Mouse (Mus musculus) liver, embryonic 13.5 days (tissue): Measurements from ENCODE around the gene Zfp239. TPM values are rescaled to one million over a fixed set of nuclear protein-coding genes. Genes with fewer than 3 reads are reported as not detected.
A peak's percentile ranks its signal among the peaks of the same experiment; 100 is the strongest.
"Not testable (repeated sequence)": the region's sequence is repeated elsewhere in the genome, so short reads cannot be mapped to it uniquely, and the experiment has no call there.

ENCODE experiments used
- ATAC-seq: fragments of 200-750 bp; cut with Nextera tagmentation; 2 replicates; pipeline ENCODE4 v1.8.0; 2017; ENCODE audit warnings: low read depth, mild to moderate bottlenecking, moderate number of reproducible peaks, moderate library complexity
- DNase-seq: peaks from one replicate; pipeline ENCODE4 v3.0.0; 2022
- H3K27ac ChIP-seq: fragments of 300-500 bp; sonication (generic); 2 replicates; pipeline ENCODE4 v1.5.1; 2015; ENCODE audit warnings: moderate library complexity, mild to moderate bottlenecking, inconsistent platforms
- H3K27me3 ChIP-seq: fragments of 300-500 bp; sonication (generic); 2 replicates; pipeline ENCODE4 v1.6.1; 2015; ENCODE audit warnings: mild to moderate bottlenecking, inconsistent platforms
- H3K36me3 ChIP-seq: fragments of 300-500 bp; sonication (generic); 2 replicates; pipeline ENCODE4 v1.6.1; 2015; ENCODE audit warnings: mild to moderate bottlenecking, inconsistent platforms
- H3K4me1 ChIP-seq: fragments of 300-500 bp; sonication (generic); replicated peaks from 2 replicates; pipeline ENCODE4 v1.6.1; 2015; ENCODE audit warnings: inconsistent platforms
- H3K4me2 ChIP-seq: fragments of 300-500 bp; sonication (generic); 2 replicates; pipeline ENCODE4 v1.6.1; 2015; ENCODE audit warnings: inconsistent platforms, mild to moderate bottlenecking, moderate library complexity
- H3K4me3 ChIP-seq: fragments of 300-500 bp; sonication (generic); replicated peaks from 2 replicates; pipeline ENCODE4 v1.5.1; 2015; ENCODE audit warnings: mild to moderate bottlenecking, inconsistent platforms
- H3K9ac ChIP-seq: fragments of 300-500 bp; sonication (generic); 2 replicates; pipeline ENCODE4 v1.6.1; 2015; ENCODE audit warnings: mild to moderate bottlenecking, inconsistent platforms
- H3K9me3 ChIP-seq: fragments of 300-500 bp; sonication (generic); replicated peaks from 2 replicates; pipeline ENCODE4 v1.6.1; 2016; ENCODE audit warnings: inconsistent platforms
- WGBS: fragments of 180-500 bp; shearing (Covaris S2); methylation state at CpG from one replicate; pipeline ENCODE4 v1.1.7; 2015; ENCODE audit not compliant: insufficient replicate concordance; 5-methylcytosine and 5-hydroxymethylcytosine counted together
- polyA plus RNA-seq: library from polyadenylated mRNA; unstranded; fragments of >200 nt; fragmentation: Nextera tagmentation; extraction: Ambion mirVana; gene quantifications from 2 replicates; pipeline ENCODE4 v1.2.1, GENCODE M21; 2015

The Zfp239 gene
- polyA plus RNA-seq = 3.0 and 4.1 TPM in 2 replicates

- H3K9me3 ChIP-seq = no peaks in the 10 kb centered on the region
- 0 out of 2 replicates have a peak, but pooled peaks have one; percentile 32 for ATAC-seq
- DNase-seq = no peak
- peak within 1 kb of the TSS; percentile 72 for H3K4me3 ChIP-seq
- peak within 1 kb of the TSS; percentile 72 for H3K9ac ChIP-seq
- H3K27me3 ChIP-seq = no peaks in the 10 kb centered on the region
- peak within 1 kb of the TSS; percentile 94 for H3K4me2 ChIP-seq
- H3K4me1 ChIP-seq = peaks cover 20% of the 10 kb centered on the region
- H3K36me3 ChIP-seq = no peaks in the 10 kb centered on the region
- H3K27ac ChIP-seq = peak within 1 kb of the TSS; percentile 68
- 52% methylated on average over 6 of the region's 6 CpGs for WGBS
These were observed at the start of gene Zfp239 for GRCm38 (mm10) chr6:117861848-117862247. TSS of gene Zfp239 (plus strand) at chr6:117862100.

- ATAC-seq (no peak), DNase-seq (no peak)
- H3K27ac ChIP-seq = no peak overlapping the region
- no peaks in the 10 kb centered on the region for H3K9me3 ChIP-seq
- H3K36me3 ChIP-seq = no peaks in the 10 kb centered on the region
- no peak overlapping the region for H3K4me2 ChIP-seq
- H3K9ac ChIP-seq = no peak overlapping the region
- no peak overlapping the region for H3K4me3 ChIP-seq
- H3K4me1 ChIP-seq = no peaks in the 10 kb centered on the region
- H3K27me3 ChIP-seq = no peaks in the 10 kb centered on the region
These were observed 47.2 kb upstream of the Zfp239 start for GRCm38 (mm10) chr6:117814681-117815080.

- H3K36me3 ChIP-seq = no peaks in the 10 kb centered on the region
- no peaks in the 10 kb centered on the region for H3K9me3 ChIP-seq
- H3K4me3 ChIP-seq = no peak overlapping the region
- H3K27me3 ChIP-seq = no peaks in the 10 kb centered on the region
- no peak overlapping the region for H3K27ac ChIP-seq
- DNase-seq (no peak), ATAC-seq (no peak)
- H3K4me2 ChIP-seq = no peak overlapping the region
- no peaks in the 10 kb centered on the region for H3K4me1 ChIP-seq
- H3K9ac ChIP-seq = no peak overlapping the region
- 39% methylated on average over 5 of the region's 5 CpGs for WGBS
These were observed 44.8 kb upstream of the Zfp239 start for GRCm38 (mm10) chr6:117817108-117817541.

- no peak overlapping the region for H3K4me3 ChIP-seq
- WGBS = 73% methylated on average over 14 of the region's 14 CpGs
- H3K27me3 ChIP-seq = no peaks in the 10 kb centered on the region
- H3K9ac ChIP-seq = no peak overlapping the region
- no peaks in the 10 kb centered on the region for H3K36me3 ChIP-seq
- ATAC-seq (no peak), DNase-seq (no peak)
- H3K27ac ChIP-seq = no peak overlapping the region
- no peaks in the 10 kb centered on the region for H3K4me1 ChIP-seq
- no peak overlapping the region for H3K4me2 ChIP-seq
- H3K9me3 ChIP-seq = no peaks in the 10 kb centered on the region
These were observed 41.6 kb upstream of the Zfp239 start for GRCm38 (mm10) chr6:117820327-117820726.

DNA sequence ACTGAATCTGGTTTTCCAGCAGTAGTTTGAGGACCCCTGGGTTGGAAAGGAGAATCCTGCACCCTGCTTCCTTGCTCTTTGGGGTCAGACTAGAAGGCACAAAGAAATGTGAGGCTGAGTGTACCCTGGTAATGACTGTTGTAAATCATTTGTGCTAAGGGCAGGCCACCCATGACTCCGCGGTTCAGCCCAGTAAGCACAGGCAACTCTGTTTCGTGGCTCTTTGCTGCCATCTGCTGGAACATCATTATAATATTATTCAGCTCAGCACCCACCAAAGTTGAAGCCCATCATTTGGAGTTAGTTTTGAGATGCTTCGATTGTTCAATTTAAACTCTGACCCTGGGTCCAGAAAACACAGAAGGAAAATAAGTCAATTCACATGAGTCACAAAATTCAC is 36.5 kb upstream of the Zfp239 start:
- DNase-seq = peak; percentile 28
- Histone ChIP-seq H3K27me3 (peaks cover 4% of the 10 kb centered on the region; the same call in 1 of the 2 replicates), H3K9ac (no peak overlapping the region), H3K4me3 (no peak overlapping the region), H3K9me3 (no peaks in the 10 kb centered on the region), H3K36me3 (no peaks in the 10 kb centered on the region), H3K4me1 (no peaks in the 10 kb centered on the region), H3K4me2 (no peak overlapping the region), H3K27ac (no peak overlapping the region)
- ATAC-seq = peak; percentile 48; the same call in 1 of the 2 replicates
- WGBS = 8% methylated on average over 4 of the region's 4 CpGs

DNA sequence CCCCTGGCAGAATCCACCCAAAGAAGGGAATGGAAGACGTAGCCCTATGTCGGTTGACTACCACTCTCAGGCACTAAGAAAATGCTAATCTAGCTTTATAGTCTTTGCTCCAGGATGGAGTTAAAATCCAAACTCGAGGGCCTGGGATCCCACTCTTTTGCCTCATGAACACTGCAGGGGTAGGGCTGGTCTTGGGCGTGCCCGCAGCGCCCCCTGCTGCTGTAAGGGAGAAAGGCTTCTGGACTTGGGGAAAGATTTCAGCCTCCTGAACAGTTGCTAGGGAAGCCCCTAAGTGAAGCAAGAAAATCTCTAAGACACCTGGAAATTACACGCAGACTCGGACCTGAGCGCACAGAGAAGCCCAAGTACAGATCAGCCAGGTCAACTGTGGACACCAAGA is 33.6 kb upstream of the Zfp239 start:
- DNase-seq (peak; percentile 26), ATAC-seq (no peak)
- Histone ChIP-seq H3K4me1 (no peaks in the 10 kb centered on the region), H3K27me3 (peaks cover 4% of the 10 kb centered on the region; the same call in 1 of the 2 replicates), H3K4me3 (no peak overlapping the region), H3K9ac (no peak overlapping the region), H3K36me3 (no peaks in the 10 kb centered on the region), H3K27ac (no peak overlapping the region), H3K9me3 (no peaks in the 10 kb centered on the region), H3K4me2 (no peak overlapping the region)
- 14% methylated on average over 9 of the region's 9 CpGs for WGBS

DNA sequence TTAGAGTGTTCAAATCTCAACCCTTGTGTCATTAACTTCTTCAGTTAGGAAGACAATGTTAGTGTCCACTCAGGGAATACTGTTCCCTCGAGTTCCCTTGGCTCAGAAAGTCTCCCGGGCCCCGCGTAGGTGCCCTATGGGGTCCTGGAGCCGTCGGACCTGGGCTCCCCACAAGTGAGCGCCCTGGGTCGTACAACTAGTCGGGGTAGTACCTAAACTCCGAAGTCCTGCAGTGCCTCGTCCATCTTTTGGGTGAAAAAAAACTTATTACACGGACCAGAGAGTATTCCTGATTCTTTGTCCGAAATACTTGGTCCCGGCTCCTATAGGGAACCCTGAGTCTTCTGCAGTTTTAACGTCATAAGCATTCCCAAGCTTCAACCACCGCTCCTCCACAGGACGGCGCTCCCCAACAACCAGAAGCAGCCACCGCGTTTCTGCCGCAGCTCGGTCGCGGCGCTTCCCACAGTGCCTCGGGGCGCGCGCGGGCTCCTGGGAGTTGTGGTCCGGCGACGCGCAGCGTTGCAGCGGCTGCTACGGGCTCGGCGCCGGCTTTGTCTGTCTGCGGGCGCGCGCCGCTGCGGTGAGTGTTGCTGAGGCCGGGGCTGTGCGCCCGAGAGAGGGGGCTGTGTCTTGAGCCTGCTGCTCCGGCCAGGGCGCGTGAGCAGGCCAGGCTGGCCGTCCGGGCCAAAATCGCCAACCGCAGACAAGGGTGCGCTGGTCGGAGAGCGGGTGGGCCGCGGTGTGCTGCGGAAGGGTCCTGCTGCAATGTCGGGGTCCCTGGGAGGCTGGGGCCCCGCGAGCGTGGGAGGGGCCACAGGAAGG is 21.0 kb upstream of the Zfp239 start, which contains the start of gene Zfp637:
Zfp637 (plus strand) TSS at position 495 of the 825 bp plus-strand sequence.
- Histone ChIP-seq H3K4me1 (peaks cover 48% of the 10 kb centered on the region), H3K27ac (peak within 1 kb of the TSS; percentile 93), H3K4me2 (peak within 1 kb of the TSS; percentile 91), H3K36me3 (peaks cover 27% of the 10 kb centered on the region), H3K4me3 (peak within 1 kb of the TSS; percentile 94), H3K9me3 (no peaks in the 10 kb centered on the region), H3K27me3 (no peaks in the 10 kb centered on the region), H3K9ac (peak within 1 kb of the TSS; percentile 97)
- ATAC-seq (peak; percentile 93), DNase-seq (peak; percentile 85)
- under 1% methylated on average over 66 of the region's 66 CpGs for WGBS

GRCm38 (mm10) chr6:117841511-117841955 is 20.4 kb upstream of the Zfp239 start:
- Histone ChIP-seq H3K36me3 (peaks cover 32% of the 10 kb centered on the region), H3K4me2 (peak overlapping the region; percentile 91), H3K4me3 (peak overlapping the region; percentile 94), H3K4me1 (peaks cover 48% of the 10 kb centered on the region), H3K27ac (peak overlapping the region; percentile 93), H3K9ac (peak overlapping the region; percentile 97), H3K27me3 (no peaks in the 10 kb centered on the region), H3K9me3 (no peaks in the 10 kb centered on the region)
- WGBS = 3% methylated on average over 12 of the region's 12 CpGs
- ATAC-seq (peak; percentile 75), DNase-seq (no peak)

DNA sequence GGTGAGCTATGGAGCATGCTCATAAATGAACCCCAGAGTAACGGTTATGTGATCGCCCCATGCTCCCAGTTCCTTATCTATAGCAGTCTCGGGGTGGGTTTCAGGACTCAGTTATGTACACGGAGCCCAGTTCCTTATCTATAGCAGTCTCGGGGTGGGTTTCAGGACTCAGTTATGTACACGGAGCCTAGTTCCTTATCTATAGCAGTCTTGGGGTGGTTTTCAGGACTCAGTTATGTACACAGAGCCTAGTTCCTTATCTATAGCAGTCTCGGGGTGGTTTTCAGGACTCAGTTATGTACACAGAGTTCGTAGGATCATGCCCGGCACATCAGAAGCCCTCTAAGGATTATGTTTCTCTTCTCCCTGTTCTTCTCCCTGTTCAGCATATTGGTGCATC is 17.3 kb upstream of the Zfp239 start:
- peaks cover 43% of the 10 kb centered on the region for H3K36me3 ChIP-seq
- 17% methylated on average over 9 of the region's 9 CpGs for WGBS
- ATAC-seq (peak; percentile 42), DNase-seq (no peak)
- H3K9me3 ChIP-seq = no peaks in the 10 kb centered on the region
- H3K9ac ChIP-seq = peak overlapping the region; percentile 52
- no peaks in the 10 kb centered on the region for H3K27me3 ChIP-seq
- H3K4me1 ChIP-seq = peaks cover 48% of the 10 kb centered on the region
- peak overlapping the region; percentile 54 for H3K4me2 ChIP-seq
- peak overlapping the region; percentile 85 for H3K27ac ChIP-seq
- no peak overlapping the region for H3K4me3 ChIP-seq

DNA sequence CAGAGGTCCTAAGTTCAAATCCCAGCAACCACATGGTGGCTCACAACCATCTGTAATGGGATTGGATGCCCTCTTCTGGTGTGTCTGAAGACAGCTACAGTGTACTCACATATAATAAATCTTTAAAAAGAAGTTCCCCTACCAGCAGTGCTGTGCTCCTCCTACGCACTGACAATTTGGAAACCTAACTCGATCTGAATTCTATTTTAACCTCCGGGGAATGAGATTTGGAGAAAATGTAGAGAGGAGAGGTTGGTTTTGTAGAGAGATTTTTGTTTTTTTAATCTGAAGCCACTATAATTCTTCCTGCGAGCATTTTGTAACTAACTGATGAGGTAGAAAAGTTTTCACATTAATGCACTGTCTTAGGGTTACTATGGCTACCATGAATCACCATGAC is 15.2 kb upstream of the Zfp239 start:
- Histone ChIP-seq H3K4me1 (peaks cover 41% of the 10 kb centered on the region), H3K36me3 (peaks cover 43% of the 10 kb centered on the region)
- H3K27ac ChIP-seq, ATAC-seq, H3K9ac ChIP-seq, H3K4me3 ChIP-seq, H3K27me3 ChIP-seq, H3K9me3 ChIP-seq, DNase-seq, H3K4me2 ChIP-seq: not testable (repeated sequence)
- 83% methylated on average over 4 of the region's 4 CpGs for WGBS

GRCm38 (mm10) chr6:117847772-117848171 is 14.1 kb upstream of the Zfp239 start:
- Histone ChIP-seq H3K27ac (no peak overlapping the region), H3K9me3 (no peaks in the 10 kb centered on the region), H3K4me1 (peaks cover 30% of the 10 kb centered on the region), H3K27me3 (no peaks in the 10 kb centered on the region), H3K4me2 (no peak overlapping the region), H3K36me3 (peaks cover 43% of the 10 kb centered on the region), H3K4me3 (no peak overlapping the region), H3K9ac (no peak overlapping the region)
- DNase-seq (no peak), ATAC-seq (no peak)
- 85% methylated on average over 2 of the region's 2 CpGs for WGBS
